Mouse (Mus musculus): Measurements from ENCODE around the gene Cpne9. TPM values are rescaled to one million over a fixed set of nuclear protein-coding genes. Genes with fewer than 3 reads are reported as not detected.

The Cpne9 gene
- 0.06 TPM in 1 of 2 replicates, not detected in the other for polyA plus RNA-seq (2015; fragmentation: Nextera tagmentation; extraction: Ambion mirVana)

DNA sequence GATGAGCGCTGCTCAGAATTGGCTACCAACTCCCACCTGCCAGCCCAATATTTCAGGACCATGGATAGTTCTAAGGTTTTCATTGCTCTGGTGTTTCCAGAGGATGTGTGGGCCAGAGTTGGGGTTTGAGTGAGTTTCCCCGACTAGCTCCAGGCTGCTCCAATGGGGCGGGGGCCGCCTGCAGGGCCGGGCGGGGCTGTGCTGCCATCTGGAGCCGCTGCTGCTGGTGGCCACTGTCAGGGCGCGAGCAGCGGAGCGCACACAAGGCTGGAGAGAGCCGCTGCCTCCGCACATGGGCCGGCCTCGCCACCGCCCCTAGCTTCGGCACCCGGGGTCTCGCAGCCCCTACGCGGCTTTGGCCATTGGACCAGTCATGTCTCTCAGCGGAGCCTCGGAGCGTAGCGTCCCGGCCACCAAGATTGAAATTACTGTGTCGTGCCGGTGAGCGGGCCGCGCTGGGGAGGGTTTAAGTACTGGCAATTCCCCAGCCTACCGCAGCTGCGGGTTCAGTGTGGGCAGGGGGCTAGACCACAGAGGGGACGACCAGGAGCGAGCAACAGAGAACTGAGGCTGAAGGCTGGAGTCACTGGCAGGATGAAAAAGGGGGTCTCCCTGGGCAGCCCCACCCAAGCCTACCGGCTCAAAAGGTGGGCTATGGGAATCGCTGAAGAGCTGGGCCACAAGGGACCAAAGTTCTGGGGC, at the start of gene Cpne9:
Gene Cpne9 (plus strand): TSS at position 207 of the 702 bp plus-strand sequence.

DNA sequence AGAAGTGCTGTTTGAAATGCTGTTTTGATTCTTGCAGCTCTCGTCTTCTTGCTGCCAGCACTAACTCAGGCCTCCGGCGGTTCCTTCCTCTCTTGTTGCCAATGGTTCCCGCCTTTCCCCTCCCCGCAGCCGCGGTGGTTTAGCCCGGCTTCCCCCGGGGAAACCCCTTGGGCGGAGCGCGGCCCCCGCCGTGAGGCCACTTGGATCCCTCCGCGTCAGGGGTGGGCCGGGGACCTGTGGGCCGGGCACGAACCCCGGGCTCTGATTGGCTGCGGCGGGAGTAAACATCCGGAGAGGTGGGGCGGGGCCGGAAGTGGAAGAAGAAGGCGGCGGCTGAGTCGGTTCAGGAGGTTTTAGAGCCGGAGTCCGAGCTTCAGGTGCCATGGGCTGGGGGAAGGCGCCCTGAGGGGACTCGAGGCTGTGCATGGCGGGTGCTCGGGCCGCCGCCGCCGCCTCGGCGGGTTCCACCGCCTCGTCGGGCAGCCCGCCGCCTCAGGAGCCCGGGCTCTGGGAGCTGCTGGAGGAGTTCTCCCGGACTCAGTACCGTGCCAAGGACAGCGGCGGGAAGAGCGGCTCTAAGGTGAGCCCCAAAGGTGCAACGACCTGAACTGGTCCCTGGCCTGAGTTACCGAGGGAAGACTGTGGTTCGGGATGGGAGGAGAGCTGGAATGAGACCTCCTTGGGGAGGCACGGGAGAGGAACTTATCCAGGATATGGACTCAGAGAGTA, 44.4 kb upstream of the Cpne9 start, which contains the start of gene Mtmr14:
Gene Mtmr14 (plus strand): TSS at position 302 of the 729 bp plus-strand sequence.

DNA sequence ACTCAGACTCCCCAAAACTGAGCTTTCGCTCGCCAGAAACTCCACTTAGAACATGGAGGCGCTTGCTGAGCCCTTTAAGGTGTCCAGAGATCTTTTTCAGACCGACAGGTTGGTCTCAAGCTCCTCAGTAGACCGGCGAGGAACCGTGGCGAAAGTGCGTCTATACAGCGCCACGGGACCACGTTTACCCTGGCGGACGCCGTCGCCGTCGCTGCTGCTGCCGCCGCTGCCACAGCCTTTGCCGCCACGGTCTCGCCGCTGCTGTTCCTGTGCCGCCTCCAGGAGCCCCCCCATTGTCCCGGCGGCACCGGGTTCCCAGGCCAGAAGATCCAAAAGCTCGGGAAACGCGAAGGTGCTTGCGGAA, 24.9 kb downstream of the Cpne9 start, which contains the start of gene Brpf1:
Gene Brpf1 (plus strand): TSS at position 152 of the 364 bp plus-strand sequence.

DNA sequence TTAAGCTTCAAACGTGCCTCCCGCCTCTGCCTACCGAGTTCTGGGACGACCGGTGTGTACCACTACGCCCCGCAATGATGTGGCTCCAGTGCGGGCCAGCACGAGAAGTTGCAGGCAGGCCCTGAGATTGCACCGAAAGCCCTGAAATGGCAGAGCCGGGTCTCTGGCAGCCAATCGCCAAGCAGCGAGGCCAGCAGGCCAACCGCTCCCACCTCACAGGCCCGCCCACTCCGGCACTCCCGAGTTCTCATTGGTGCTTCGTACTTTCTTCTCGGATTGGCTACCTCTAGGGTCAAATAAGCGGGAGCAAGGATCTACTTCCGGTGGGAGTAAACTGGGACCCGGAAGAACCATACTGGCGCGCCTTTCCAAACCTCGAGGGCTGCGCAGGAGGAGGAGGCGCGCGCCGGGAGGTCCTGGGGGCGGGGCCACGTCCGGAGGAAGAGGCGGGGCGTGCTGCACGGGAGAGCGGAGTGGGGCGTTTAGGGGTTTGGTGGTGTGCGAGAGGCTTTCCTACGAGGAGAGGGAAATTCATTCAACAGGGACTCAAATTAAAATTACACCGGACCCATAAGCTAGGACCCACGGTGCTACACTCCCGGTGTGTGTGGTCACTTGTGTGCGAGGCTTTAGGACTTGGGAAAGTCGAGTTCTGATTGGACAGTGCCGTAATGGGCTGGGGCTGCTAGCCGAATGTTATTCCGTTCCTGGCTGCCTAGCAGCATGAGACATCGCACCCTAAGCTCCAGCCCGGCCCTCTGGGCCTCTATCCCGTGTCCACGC, 44.6 kb downstream of the Cpne9 start, which contains the start of gene Ogg1:
Gene Ogg1 (plus strand): TSS at position 440 of the 783 bp plus-strand sequence.

DNA sequence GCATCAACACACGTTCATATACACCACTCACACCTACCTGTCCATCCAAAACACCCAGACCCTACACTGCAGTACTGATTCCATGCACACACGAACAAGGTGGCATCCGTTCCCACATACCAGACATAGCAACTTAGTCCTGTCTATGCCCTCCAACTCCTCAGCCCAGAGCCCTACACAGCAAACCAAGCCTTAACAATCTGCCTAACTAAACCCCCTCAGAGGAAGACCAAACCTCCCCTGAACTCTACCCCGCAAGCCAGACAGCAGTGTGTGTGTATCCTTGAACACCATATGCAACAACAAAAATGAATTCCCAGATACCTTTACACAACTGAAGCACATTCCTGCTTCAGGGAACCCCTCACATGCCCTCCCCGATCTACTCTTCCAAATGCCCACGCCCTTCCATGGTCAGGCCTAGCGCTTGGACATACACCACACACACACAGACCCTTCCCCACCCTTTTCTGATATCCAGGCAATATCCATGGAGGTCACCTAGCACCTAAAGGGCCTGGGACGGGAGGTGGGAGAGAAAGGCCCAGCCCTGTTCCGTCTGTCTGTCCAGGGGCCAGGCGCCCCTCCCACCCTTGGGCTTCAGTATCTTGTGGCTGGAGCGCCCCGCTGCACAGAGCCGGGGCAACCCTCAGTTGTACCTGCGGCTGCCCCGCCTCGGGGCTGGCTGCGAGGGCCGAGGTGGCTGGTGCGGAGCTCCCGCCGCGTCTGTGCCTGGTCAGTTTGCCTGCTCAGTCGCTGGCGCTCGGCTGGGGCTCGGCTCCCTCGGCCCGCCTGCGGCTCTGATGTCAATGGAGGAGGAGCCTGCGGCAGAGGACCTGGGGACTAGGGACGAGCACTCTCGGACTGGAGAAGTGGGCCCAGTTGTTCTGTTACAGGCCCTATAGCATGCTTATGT, 61.3 kb downstream of the Cpne9 start, which contains the start of gene Camk1:
Gene Camk1 (minus strand): TSS at position 808 of the 916 bp plus-strand sequence.

Other genes with a start within 250 kb of the Cpne9 start
- gene Thumpd3, start 236.1 kb upstream of the Cpne9 start, polyA plus RNA-seq (2015; fragmentation: Nextera tagmentation; extraction: Ambion mirVana) = 36.8 and 39.4 TPM in 2 replicates
- 28.1 and 31.6 TPM in 2 replicates for gene Setd5, start 204.9 kb upstream of the Cpne9 start, polyA plus RNA-seq (2015; fragmentation: Nextera tagmentation; extraction: Ambion mirVana)
- gene Lhfpl4, start 86.9 kb upstream of the Cpne9 start, polyA plus RNA-seq (2015; fragmentation: Nextera tagmentation; extraction: Ambion mirVana) = 0.25 and 0.49 TPM in 2 replicates
- gene Mtmr14, start 44.5 kb upstream of the Cpne9 start, polyA plus RNA-seq (2015; fragmentation: Nextera tagmentation; extraction: Ambion mirVana) = 15.5 and 19.6 TPM in 2 replicates
- gene Brpf1, start 24.8 kb downstream of the Cpne9 start, polyA plus RNA-seq (2015; fragmentation: Nextera tagmentation; extraction: Ambion mirVana) = 9.4 and 10.9 TPM in 2 replicates
- 8.0 and 9.3 TPM in 2 replicates for gene Ogg1, start 44.7 kb downstream of the Cpne9 start, polyA plus RNA-seq (2015; fragmentation: Nextera tagmentation; extraction: Ambion mirVana)
- gene Camk1, start 61.7 kb downstream of the Cpne9 start, polyA plus RNA-seq (2015; fragmentation: Nextera tagmentation; extraction: Ambion mirVana) = 32.5 and 44.0 TPM in 2 replicates
- 22.3 and 24.9 TPM in 2 replicates for gene Tada3, start 95.6 kb downstream of the Cpne9 start, polyA plus RNA-seq (2015; fragmentation: Nextera tagmentation; extraction: Ambion mirVana)
- 304 and 358 TPM in 2 replicates for gene Arpc4, start 95.8 kb downstream of the Cpne9 start, polyA plus RNA-seq (2015; fragmentation: Nextera tagmentation; extraction: Ambion mirVana)
- 2.3 and 3.7 TPM in 2 replicates for gene Ttll3, start 107.0 kb downstream of the Cpne9 start, polyA plus RNA-seq (2015; fragmentation: Nextera tagmentation; extraction: Ambion mirVana)
- 11.3 and 11.5 TPM in 2 replicates for gene Rpusd3, start 137.0 kb downstream of the Cpne9 start, polyA plus RNA-seq (2015; fragmentation: Nextera tagmentation; extraction: Ambion mirVana)
- not detected in 2 replicates for gene Cidec, start 153.5 kb downstream of the Cpne9 start, polyA plus RNA-seq (2015; fragmentation: Nextera tagmentation; extraction: Ambion mirVana)
- gene Jagn1, start 160.3 kb downstream of the Cpne9 start, polyA plus RNA-seq (2015; fragmentation: Nextera tagmentation; extraction: Ambion mirVana) = 38.3 and 39.6 TPM in 2 replicates
- 1.2 and 1.5 TPM in 2 replicates for gene Il17re, start 176.2 kb downstream of the Cpne9 start, polyA plus RNA-seq (2015; fragmentation: Nextera tagmentation; extraction: Ambion mirVana)
- gene Il17rc, start 189.1 kb downstream of the Cpne9 start, polyA plus RNA-seq (2015; fragmentation: Nextera tagmentation; extraction: Ambion mirVana) = 4.9 and 6.2 TPM in 2 replicates
- 4.4 and 7.4 TPM in 2 replicates for gene Creld1, start 201.0 kb downstream of the Cpne9 start, polyA plus RNA-seq (2015; fragmentation: Nextera tagmentation; extraction: Ambion mirVana)
- 0.05 and 0.11 TPM in 2 replicates for gene Prrt3, start 219.6 kb downstream of the Cpne9 start, polyA plus RNA-seq (2015; fragmentation: Nextera tagmentation; extraction: Ambion mirVana)
- 53.2 and 56.0 TPM in 2 replicates for gene Emc3, start 249.3 kb downstream of the Cpne9 start, polyA plus RNA-seq (2015; fragmentation: Nextera tagmentation; extraction: Ambion mirVana)
- gene Fancd2, start 249.4 kb downstream of the Cpne9 start, polyA plus RNA-seq (2015; fragmentation: Nextera tagmentation; extraction: Ambion mirVana) = 11.9 and 15.6 TPM in 2 replicates